Mouse (Mus musculus) common myeloid progenitor, adult 5-6 weeks (primary cell): Measurements from ENCODE around the gene Fancc. TPM values are rescaled to one million over a fixed set of nuclear protein-coding genes. Genes with fewer than 3 reads are reported as not detected.

Source experiments
- ATAC-seq: replicated peaks from 2 replicates; pipeline ENCODE4 v1.8.0; 2016; ENCODE audit warnings: low read depth, mild to moderate bottlenecking, moderate TSS enrichment, inconsistent platforms; ENCODE audit not compliant: poor library complexity, severe bottlenecking
- total RNA-seq: library from RNA; stranded (forward); fragments of 200-1000, 187-1606 nt; gene quantifications from 2 replicates; pipeline ENCODE4 v1.2.3, GENCODE M21; 2017

Fancc gene
- 18.9 and 19.0 TPM in 2 replicates for total RNA-seq

DNA sequence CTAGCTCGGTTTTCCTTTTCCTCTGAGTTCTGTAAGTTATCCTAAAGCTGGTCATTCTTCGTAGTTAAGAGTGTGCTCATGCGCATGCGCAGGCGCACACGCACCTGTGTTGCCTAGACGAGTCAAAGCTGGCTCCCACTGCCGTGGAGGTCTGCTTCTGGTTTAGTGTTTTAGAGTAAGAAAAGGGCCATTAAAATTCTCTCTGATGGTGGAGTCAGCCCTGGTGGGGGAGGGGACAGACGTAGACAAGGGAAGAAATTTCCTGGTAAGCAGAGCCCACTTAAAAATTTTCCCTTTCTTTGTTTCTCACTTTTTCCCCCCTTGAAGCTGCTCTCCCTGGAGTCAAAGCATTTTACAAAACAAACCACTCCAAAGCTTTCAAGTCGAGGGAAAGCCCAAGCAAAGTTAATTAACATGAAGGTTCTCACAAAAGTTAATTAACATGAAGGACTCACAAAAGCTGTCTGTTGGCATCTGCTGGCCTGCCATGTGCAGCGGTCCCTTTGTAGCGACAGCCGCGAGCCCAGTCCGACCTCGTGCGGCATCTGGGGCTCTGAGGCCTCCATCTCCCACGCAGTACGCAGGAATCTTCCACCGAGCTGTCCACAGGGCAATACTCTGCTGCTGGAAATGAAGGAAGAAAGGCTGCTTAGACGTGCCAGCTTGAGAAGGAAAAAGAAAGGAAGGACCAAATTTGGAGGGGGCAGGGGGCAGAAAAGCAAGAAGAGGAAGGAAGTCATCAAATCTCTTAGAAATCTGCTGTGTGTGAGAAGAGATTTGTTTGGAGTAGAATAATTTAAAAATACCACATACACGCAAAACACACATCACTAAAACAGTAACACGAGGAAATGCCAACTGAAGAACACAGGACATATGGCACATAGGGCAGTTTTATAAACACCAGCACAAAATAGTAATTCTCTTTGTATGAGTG is at the start of gene Fancc:
Gene Fancc, minus strand, starts transcription at position 633 of the 937 bp plus-strand sequence.
- ATAC-seq: peak; percentile 56

DNA sequence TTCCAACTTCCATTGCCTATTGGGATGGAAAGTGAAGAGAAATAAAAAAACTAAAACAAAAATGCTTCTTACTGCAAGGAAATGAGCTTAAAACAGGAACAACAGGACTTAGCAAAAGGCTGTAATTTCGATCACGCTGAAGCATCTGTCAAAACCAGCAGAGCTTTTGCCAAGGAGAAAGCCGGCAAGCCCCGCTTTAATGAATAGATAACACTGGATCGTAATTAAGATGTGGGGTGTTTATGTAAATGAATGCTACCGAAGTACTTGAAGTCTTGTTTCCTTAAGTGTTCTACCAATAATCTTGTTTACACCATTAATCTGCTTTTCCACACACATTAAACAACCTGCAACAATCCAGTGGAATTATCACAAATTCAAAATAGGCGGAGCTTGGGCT is 48.2 kb upstream of the Fancc start:
- no peak for ATAC-seq

DNA sequence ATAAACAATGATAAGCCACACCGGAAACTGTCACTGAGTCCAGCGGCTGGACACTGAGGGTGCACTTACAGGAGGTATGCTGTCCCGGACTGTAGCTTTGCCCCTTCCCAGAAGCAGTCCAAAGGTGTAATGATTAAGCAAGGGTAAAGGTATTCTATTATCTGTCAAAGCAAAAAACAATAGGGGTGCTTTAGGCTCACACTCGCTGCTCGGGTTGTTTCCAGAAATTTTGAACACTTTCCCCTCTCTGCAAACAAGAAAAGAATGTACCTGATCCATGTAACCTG is 47.8 kb upstream of the Fancc start:
- ATAC-seq: no peak

DNA sequence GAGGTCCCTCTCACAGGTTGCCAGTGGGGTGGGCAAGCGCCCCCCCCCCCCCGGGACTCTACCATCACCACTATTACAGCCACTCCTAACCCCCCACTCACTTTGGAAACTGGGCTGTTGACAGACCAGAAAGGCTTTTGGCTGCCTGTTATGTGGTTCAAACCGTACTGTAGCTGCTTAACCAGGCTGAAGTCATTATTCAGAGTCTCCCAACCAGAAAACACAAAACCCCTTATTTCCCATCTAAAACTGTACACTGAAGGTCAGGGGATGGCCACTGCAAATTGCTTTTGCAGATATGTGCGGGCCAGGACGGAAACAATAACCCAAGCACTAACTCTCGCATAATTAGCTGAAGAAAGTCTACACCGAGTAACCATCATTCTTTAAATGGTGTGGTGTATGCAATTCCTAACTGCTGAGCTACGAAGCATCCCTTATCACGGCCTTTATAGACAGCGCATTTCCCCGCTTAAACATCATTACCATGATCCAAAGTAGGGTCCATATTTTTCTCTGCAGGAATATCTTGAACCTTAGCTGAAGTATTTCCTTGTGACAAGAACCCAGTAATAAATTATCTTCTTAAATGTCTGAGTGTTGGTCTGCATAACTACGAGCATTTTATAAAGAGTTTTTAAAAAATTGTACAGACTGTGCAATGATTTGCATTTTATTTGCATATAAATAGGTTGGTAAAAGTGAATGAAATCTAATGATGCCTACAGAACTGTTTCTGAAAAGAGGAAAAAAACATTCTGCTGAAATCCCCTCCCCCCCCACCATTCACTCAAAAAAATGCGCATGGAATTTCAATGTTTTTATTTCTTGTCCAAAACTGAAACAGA is 47.3 kb upstream of the Fancc start:
- no peak for ATAC-seq

DNA sequence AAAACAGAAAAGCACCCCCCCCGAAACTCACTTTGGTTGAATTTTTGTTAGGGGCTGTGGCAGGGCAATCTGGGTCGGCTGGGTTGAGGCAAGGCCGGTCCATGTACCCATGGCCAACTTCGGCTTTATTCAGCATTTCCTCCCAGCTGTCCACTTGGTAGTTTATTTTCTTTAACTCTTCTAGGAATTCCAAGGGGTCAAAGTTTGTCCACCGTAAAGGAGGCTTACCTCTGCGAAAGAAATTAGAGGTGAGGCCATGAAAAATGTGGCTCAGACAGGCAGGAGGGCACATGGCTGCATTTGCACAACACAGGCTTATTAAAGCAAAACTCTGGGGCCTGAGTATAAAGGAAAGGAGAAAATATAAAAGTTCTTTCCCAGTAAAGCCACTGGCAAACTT is 46.4 kb upstream of the Fancc start:
- ATAC-seq: no peak

GRCm38 (mm10) chr13:63542796-63543384 is 45.8 kb upstream of the Fancc start:
- no peak for ATAC-seq

- ATAC-seq: no peak
These were observed 44.4 kb upstream of the Fancc start for GRCm38 (mm10) chr13:63541510-63541909.

GRCm38 (mm10) chr13:63540584-63540983 is 43.5 kb upstream of the Fancc start:
- no peak for ATAC-seq

DNA sequence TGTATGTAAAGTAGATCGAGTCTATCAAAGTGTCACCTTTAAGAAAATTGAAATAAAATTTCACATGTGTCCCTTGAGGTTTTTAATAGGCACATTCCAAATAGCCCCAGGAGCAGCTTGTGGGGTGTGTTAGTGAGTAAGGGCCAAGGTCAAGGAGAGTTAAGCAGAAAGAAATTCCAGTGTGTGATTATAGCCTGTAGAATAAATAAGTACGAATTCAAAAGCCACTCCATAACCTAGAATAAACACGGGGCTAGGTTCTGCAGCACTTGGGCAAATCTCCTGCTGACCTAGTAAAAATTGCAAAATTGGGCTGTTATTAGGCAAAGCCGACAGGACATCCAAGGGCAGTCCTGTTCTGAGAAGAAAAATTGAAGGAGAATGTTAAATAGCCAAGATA is 37.9 kb upstream of the Fancc start:
- ATAC-seq: no peak

- no peak for ATAC-seq
These were observed 33.8 kb upstream of the Fancc start for GRCm38 (mm10) chr13:63530857-63531256.

DNA sequence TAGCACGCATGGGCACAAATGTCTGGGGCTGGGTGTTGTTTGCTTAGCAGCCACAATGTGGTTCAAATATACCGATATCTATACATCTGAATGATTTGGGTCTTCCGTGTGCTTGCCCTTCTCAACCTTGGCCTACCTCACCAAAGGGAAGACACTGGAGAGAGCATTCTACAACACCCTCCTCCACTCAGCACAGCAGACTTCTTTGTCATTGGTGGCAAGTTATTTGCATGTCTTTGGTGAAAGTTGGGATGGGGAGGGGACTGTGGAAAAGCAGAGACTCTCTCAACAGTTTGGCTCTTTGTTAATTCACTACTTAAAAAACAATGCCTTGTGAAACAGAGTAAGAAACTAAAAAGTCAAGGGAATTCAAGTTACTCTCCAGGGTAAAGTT is 33.3 kb upstream of the Fancc start:
- no peak for ATAC-seq

DNA sequence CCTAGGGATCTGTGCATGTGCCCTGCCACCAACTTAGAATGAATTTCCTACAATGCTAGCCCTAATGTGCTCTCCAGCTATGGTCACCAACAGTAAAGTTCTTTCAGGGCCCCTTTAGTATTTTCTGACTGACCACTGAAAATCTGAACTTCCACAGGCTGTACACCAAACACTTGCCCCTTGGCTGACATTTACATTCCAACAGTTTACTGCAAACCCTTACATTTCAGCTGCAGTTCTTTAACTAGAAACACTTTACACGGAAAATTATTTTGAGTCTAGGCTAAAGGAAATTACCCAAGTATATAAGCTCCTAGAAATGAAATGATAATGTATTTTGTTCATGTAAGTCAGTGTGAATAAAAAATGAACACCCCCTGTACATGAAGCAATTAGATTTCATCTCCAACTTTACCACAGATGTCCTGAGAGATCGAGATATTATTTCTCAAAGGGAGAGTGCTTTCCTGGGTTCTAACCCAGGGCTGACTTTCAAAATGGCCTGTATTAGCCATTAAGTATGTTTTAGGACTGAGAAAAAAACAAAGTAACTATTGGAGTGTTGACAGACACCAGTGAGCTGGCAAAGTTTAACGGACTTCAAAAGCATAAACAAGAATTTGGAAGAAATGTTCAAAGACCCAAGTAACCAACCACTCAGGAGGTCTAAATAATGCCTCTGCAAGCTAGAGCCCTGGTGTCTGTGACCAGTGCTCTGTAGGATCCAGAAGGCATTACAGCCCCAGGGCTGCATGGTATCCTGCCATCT is 32.7 kb upstream of the Fancc start:
- no peak for ATAC-seq

- ATAC-seq: no peak
These were observed 31.8 kb upstream of the Fancc start for GRCm38 (mm10) chr13:63528852-63529251.

GRCm38 (mm10) chr13:63528164-63528675 is 31.1 kb upstream of the Fancc start:
- ATAC-seq: peak; percentile 96

DNA sequence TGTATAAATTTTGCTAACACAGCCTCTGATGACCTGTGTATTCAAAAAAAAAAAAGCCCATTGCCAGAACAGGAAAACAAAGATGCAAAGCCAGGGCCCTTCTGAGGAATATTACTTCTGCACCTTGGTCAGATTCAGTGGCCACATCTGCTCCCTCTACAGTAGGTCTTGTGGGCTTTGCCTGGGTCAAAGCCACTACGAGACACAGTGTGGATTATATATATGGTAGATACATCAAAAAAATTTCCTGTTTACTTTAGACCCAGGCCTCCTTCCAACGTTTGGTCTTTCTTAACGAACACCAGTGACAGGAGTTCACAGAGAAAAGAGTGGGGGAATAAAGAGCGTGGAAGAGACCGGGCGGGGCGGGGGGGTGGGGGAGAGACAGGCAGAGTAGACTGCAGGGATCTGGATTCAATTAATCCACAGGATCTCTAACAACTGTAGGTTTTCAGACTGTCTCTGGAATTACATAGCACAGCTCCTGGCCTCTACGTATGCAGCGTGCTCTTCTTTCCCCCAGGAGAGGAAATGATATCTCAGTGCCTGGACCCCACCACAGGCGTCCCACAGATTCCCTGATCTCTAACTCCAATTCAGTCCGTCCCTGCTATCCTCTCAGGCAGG is 28.6 kb upstream of the Fancc start:
- no peak for ATAC-seq

- ATAC-seq: no peak
These were observed 27.8 kb upstream of the Fancc start for GRCm38 (mm10) chr13:63524608-63525570.

GRCm38 (mm10) chr13:63524061-63524460 is 27.0 kb upstream of the Fancc start:
- no peak for ATAC-seq

DNA sequence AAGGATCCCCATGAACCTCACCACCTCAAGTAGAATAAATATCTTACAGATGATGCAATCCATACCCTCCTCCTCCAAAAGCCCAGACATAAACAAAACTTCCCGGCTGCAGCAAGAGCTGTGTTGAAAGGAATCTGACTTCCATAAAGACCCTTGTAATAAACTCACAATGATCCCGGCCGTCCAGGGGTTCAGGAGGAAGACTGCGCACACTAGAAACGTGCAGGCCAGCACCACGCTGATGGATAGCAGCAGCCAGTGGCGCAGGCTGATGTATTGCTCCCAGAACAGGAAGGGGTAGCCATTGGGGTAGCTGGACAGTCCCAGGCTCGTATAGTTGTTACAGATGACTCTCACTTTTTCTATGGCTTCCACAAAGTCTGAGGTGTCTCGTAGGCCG is 25.8 kb upstream of the Fancc start:
- ATAC-seq: no peak
